Mouse (Mus musculus) kidney, postnatal 36 days (tissue): ENCODE results near the gene Clcn3.
A peak's percentile ranks its signal among the peaks of the same experiment; 100 is the strongest.

Experiments used
- DNase-seq, 2 experiments: peaks; one replicate each; pipeline ENCODE4 v3.0.0; 2021 to 2022; ENCODE audit warnings: mixed read lengths in 2 of 2

Gene Clcn3

DNA sequence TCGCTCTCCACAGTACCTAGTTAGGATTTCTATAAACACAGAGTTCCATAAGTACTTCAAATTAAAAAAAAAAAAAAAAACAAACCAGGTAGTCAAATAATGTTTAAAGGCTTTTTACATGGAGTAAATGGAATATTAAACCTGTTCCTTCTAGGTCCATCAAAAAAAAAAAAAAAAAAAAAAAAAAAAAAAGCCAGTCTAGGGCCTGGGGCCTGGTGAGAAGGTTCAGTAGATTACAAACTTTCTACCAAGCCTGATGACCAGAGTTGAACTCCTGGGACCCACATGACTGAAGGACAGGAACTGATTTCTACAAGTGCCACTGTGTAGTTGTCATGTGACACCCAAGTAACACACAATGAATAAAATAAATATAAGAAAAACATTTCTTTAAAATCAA is 31.3 kb downstream of the Clcn3 start:
- DNase-seq, result no peak

DNA sequence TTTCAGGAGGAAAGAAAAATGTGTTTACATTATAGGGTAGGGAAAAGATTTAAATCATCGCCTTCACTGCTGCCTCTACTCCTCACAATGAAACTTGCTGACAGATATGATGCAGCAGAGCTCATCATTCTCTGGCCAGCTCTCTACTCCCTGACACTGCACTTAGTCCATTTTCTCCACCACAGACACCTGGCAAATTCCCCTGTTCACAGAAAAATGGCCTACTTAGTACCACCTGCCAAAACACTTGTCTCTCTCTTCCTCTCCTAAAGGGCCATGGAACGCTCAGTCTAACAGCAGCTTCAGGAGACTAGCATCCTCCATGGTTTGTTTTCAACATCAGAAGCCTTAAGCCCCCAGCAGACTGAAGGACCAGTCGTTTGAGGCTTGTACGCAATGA is 31.8 kb downstream of the Clcn3 start:
- no peak for DNase-seq

DNA sequence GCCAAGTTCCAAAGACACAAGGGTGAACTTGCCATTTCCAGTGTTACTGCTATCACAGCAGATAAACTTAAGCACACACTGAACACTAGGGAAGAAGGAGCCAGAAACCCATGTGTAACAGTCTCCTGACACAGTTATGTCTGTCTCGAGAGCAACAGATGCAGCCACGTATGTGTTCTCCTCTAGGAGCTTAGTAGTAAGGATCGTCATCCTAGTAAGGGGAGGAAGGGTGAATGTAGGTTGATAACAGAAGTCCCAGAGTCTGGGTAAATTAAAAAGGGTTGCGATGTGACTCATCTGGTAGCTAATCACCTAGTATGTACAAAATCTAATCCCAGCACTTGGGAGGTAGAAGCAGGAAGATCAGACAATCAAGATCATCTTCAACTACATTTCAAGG is 33.2 kb downstream of the Clcn3 start:
- no peak for DNase-seq

DNA sequence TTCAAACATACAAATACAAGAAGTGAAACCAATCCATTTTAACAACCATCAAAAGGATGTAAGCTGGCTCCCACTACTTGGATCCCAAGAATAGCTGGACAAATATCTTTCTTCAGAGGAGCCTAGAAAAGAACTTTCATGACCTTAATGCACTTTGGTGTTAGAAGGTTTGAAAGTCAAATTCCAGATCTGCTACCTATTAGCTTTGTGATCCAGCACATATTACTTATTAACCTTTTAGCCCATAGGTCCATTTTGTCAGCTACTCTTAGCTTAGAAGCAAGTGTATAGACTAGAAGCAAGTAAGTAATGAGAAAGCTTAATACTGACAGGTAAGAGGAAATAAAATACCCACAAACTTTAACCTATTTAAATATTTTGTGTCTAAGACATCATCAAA is 35.6 kb downstream of the Clcn3 start:
- no peak for DNase-seq

DNA sequence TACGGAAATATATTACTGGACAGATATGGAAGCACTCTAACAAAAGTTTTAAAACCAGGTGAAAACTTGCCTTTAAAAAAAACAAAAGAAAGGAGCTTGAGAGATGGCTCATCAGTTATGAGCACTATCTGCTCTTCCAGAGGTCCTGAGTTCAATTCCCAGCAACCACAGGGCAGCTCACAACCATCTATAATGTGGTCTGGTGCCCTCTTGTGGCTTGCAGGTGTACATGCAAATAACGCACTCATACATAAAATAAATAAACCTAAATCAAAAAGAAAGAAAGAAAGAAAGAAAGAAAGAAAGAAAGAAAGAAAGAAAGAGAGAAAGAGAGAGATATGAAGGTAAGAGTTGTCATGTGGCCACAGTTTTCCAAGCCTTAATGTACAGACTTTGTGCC is 40.2 kb downstream of the Clcn3 start:
- DNase-seq, result no peak

DNA sequence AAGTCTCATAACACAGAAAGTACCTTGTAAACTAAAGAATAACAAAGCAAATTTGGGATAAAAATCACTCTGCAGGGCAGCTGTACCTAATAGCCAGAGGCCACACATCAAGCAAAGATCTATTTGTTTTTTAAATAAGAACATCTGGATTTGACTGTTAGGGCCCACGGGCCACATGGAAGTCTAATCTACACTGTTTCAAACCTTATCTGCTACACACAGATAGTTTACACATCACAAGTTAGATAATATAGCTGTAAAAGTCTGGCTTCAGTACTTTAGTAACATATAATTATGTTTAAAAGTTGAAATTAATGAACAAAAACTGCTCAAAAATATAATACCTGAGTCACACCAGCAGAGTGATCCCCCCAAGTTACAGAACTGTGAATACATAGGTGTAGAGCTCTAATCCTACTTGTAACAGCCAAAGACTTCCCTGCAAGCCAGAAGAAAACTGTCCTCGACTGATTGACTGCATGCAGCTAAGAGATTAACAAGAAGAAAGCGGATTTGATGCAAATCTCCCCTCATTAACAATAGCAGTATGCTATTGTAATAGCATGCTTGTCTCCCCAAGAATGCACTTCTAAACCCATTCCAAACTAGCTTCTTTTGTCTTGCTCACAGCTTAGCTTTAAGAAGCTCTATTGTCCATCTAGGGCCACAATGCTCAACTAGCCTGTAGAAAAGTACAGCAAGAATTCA is 44.2 kb downstream of the Clcn3 start:
- no peak for DNase-seq

DNA sequence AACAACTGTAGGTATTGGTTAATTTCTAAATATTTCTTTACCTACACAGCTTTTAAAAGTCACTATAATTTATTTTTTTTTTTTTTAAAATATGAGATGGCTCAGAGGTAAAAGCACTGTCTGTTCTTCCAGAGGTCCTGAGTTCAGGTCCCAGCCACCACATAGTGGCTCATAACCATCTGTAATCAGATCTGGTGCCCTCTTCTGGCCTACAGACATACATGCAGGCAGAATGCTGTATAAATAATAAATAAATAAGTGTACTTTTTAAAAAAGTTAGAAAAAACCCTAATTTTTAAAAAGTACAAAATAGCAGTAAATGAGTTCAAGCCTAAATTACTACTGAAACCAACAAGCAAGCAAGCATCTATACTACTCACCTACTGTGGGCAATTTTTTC is 49.5 kb downstream of the Clcn3 start:
- no peak for DNase-seq

DNA sequence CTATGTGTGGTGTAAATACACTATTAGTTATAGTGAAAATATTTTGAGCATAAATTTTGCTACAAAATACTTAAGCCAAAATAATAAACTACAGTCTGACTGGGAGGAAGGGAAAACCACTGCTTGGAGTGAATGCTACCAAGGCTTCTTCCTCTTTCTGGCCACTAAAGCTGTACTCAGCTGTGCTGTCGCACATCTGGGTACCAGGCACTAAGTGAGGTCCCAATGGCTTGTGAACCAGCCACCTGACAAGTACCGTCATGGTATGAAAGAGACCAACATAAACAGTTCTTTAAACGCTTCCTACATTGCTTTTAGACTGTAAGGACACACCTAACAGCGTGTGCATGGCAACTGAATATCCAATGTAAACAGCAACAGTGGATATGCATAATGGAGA is 62.9 kb downstream of the Clcn3 start:
- no peak for DNase-seq

DNA sequence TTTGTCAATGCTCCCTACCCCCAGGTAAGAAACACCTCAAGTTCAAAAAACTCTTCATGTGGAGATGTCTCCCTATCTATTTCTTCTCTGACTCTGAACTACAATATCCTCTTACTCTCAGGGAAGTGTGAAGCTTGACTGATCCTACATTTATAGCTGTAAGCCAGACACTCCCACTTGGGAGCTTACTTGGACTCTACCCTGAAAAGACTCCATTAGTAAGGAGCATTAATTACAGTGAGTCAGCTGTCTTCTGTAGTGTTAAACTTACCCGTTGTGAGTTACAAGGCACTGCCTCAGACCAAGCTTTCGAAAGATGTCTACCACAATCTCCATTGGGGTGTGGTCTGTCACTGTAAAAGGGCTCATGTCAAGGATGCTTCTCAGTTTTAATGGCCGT is 64.0 kb downstream of the Clcn3 start:
- DNase-seq, result no peak

DNA sequence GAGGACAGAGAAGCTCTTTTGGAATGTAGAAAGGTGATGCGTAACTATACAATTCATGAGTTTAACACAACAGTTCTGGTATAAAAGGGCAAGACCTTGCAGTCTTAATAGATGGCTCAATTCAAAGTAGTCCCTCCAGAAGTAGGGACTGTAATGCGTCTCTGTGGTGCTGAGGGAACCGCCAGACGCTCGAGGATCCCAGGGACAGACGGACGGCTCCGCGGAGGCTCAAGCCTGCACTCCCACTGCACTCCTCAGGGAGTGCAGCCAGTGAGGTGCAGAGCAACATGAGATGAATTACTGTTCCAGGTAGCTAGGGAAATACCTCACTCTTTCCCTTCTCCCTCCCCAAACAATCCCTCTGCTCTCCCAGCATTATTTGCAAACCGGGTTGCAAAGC is 70.5 kb downstream of the Clcn3 start:
- DNase-seq, result no peak

DNA sequence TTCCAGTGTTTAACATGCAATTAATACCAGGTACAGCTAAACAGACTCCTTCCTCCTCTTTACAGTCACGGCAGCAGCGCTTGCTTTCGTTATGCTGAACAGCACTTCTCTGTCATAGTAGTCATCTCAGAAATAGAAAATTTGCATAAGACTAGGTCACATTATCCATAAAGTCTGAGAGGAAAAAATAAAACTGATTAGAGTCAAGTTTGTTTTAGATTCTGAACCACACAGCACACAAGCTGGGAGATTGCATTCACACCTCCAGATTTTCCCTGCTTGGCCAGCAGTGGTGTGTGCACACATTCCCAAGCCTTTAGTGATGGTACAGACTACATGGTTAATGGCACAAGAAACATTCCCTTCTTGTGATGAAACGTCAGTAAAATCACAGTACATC is 71.0 kb downstream of the Clcn3 start:
- DNase-seq, result no peak

DNA sequence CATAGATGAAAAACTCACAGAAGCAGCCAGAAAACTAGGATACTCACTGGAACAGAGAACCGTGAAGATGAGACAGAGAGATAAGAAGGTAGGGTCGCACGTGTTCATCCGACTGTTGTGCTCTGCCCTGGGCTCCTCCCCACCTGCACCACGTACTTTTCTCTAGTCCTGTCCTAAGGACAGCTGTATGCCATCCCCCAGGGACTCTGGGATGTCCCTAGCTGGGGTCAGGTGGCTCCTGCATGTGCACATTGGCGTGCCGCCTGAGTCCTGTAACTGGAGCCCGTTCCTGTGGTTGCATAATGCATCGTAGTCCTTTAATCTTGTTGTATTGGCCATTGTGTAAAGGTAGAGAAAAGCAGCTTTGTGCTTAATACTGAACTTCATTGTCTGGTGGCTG is 83.0 kb downstream of the Clcn3 start:
- peak; percentile 21 to 22 for DNase-seq

DNA sequence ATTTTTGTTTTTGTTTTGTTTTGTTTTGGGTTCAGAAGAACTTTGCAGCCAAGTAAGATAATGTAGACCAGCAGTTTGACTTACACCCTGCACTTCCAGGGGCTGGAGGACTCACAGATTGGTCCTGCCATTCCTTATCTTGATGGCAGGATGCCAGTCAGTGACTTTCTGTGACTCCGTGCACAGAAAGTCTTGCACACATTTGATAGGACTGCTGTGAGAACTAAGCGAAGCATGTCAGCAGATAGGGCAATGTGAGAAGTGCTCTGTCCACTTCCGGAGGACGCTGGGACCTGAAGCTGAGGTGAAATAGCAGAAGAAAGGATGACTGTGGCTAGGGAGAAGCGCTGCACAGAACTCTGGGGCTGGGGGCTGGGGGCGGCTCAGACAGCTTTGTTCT is 87.2 kb downstream of the Clcn3 start:
- DNase-seq, result no peak

DNA sequence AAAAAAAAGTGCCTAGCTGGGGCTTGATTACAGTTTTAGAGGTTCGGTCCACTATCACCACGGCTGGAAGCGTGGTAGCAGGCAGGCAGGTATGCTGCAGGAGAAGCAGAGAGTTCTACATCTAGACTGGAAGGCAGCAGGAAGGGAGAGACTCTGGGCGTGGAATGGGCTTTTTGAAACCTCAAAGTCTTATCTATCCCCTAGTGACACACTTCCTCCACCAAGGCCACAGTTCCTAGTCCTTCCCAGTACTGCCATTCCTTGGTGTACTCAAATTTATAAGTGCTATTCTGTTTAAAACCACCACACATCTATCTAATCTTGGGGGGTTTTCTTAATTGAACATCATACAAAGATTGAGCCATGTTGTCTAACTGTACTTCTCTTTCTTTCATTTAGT is 91.3 kb downstream of the Clcn3 start:
- DNase-seq, result no peak

DNA sequence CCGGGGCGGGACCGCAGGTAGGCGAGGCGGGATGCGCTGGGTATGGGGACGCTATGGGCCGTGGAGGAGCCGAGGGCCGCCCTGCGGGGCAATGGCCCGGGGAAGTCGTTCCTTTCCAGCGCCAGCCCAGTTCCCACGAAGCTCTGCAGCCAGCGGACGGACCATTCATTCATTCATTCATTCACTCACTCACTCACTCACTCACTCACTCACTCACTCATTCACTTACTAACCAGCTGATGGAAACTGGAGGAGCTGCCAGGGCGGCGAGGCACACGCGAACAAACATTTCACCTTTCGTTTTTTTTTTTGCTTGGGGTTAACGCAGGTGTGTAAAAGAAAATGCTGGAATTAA is 92.6 kb downstream of the Clcn3 start:
- no peak for DNase-seq

DNA sequence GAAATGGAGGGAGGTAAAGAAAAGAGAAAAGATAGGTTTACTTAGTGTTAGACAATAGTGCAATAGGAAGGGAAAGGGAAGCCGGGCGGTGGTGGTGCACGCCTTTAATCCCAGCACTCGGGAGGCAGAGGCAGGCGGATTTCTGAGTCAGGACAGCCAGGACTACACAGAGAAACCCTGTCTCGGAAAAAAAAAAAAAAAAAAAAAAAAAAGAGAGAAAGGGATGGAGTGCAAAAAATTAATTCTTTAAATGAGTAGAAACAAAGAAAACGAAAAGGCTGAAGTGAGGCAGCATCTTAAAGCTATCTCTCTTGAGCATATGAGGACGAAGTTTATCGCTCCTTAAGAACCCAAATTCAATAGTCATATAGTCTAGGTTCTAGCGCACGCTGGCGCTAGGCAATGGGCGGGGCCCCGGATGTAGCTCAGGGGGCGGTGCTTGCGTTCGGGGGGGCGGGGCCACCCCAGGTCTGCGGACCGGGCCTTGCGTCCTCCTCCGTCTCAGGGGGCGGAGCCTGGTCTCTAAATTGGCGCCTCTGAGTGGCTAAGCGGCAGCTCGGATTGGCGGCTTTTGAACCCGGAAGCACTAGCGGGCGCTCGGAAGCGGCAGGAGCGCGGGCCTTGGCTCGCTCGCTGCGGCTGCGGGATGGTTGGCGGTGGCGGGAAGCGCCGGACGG is 93.1 kb downstream of the Clcn3 start, which contains the start of gene Hpf1:
Gene Hpf1, plus strand, starts transcription at position 576 of the 677 bp plus-strand sequence.
- peak; percentile 98 for DNase-seq

DNA sequence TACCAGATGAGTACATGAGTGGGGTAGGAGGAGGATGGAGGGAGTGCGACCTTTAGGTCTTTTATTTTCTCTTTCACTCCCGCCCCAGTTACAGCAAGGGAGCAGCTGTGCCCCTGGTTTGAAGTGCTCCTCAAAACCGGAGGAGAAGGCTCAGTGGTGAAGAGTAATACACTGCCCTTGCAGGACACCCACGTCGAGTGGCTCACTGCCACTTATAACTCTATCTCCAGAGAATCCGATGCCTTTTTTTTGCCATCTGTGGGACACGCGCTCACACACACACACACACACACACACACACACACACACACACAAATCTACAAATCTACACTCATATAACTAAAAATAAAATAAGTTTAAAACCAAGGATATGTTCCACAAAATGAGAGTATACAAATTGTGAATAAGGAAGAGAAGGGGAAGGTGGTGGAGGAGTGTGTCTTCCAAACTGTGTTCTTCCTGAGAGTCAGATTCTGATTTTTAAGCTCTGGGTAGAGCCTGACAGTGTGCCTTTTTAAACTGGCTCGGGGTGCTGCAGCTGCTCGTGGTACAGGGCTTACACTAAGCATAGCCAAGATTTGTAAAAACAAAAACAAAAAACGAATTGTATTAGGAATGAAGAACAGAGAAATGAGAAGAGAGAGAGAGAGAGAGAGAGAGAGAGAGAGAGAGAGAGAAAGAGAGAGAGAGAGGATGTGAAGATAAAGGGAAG is 93.8 kb downstream of the Clcn3 start:
- DNase-seq, result no peak

DNA sequence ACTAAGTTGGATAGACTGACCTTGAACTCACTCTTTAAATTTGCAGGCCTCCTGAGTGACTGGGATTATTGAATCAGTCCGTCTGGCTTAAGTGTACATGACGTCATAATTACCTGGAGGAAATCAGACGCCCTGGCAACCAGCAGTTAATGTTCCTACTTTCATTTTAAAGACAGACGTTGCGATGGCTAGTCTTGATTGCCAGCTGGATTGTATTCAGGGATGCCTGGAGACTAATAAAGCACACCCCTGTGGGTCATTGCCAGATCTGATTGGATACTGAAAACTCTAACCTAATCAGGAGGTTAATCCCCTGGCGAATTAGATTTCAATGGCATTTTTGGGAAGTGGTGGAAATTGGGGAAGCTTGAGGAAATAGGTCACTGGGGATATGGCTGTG is 96.4 kb downstream of the Clcn3 start:
- DNase-seq, result peak in 1 of 2 experiments; percentile 11

DNA sequence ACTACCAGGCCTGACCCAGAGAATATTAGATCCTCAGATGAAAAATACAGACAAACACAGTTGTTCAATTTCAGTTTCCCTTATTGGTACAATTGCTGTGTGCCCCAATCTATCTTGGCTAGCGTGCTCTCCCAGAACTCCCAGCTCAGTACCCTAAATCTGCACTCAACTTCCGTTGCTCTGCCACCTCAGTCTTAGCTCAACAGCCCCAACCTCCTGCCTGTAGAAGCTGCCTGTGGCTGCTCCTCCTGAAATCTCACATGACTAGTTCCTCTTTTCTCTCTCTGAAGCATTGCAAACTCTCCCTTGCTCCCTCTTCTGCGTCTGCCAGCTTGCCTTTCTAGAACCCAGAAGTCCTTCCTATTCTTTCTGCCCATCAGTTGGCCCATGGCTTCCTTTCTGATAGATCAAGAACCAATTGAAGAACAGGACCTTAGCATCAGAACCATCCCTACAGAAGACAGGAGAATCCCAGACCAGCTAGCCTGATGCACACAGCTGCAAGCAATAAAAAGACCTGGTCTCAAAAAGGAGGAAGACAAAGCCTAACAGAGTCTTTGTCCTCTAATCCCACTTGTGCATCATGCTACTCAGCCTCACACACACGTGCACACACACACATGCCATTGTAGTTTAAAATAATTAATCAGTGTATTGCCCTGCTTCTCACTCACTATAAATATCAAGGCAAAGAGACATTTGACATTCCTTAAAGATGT is 99.5 kb downstream of the Clcn3 start:
- no peak for DNase-seq

DNA sequence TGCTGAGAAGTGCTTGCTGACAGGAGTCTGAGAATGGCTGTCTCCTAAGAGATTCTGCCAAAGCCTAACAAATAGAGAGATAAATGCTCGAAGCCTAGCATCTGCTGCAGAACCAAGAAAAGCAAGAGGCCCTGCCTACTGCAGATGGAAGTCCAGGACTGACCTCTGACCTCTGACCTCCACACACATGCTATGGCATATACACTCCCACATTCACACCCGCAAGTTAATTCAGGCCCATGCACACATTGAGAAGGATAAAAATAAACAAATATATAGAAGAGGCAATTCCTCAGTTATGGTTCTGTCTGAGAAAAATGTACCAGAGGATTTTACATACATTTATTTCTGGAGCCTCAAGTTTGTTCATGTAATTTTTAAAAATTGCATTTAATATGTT is 104.5 kb downstream of the Clcn3 start:
- no peak for DNase-seq

DNA sequence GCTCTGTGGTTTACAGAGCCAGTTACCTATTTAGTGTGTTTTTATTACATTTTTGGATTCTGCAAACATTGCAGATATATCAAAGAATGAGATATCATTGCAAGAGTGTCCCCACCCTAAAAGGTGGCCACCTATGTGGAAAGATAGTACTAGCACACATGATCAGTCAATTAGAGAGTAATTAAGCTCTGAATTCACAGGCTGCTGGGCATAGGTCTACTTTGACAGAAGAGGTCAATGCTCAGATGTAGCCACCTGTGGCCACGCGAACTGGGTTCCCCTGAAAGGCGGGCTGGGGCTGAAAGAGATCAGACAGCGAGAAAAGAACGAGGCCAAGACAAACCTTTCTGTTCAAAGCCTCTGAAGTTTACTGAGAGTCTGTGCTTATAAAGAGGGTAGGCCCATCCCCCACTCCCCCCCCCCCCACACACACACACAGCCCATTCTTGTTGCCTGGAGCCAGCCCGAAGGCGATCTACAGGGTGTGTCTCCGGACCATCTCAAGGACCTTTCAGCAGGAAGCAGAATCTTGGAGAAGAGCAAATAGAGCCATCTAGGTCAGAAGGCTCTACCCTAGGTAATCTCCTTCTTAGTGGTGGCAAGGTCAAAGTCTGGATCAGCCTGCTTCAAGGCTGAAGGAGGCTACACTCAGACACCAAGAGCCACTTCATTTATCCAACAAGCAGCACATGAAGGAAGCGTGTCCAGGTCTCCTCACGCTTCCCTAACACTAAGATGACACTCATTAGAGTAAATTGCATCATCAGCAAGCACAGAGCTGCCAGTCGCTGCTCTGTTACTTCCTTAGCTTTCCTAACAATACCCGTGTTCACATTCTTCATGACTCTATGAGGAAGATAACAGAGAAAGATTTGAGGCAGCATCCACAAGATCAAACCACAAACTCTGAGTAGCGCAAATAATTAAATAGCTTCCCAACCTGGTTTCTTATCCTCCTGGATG is 112.6 kb downstream of the Clcn3 start:
- peak in 1 of 2 experiments; percentile 22 for DNase-seq

DNA sequence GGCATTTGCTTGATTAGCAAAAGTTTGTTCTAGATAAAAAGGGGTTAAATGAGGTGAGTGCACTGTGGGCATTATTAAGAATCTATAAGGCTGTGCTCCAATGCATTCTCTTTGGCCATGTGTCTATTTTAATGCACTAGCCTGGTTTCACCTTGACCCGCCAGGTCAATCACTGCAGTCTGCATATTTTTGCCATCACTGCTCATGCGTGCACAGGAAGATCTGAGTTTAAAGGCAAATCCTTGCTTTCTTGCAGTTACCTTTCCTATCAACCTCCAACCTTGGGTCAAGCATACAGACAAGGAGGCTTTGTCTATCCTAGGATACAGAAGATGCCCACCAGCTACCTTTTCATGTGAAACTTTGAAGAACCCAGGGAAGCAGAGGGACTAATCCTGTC is 113.3 kb downstream of the Clcn3 start:
- DNase-seq, result peak; percentile 59 to 67
